Mouse (Mus musculus) liver, adult 2 months (tissue): ENCODE results near the gene Gpr37l1. TPM values are rescaled to one million over a fixed set of nuclear protein-coding genes. Genes with fewer than 3 reads are reported as not detected.

Source experiments
- DNase-seq: peaks from one replicate; pipeline ENCODE4 v3.0.0-alpha.2; 2011; ENCODE audit warnings: low read depth, low spot score; ENCODE audit errors: extremely low read depth
- H3K27ac ChIP-seq: fragments of 200-500 bp; replicated peaks from 2 replicates; pipeline ENCODE4 v1.5.1; 2012; ENCODE audit warnings: low read depth, mild to moderate bottlenecking, control low read depth, inconsistent platforms, low read length; ENCODE audit not compliant: insufficient read depth
- H3K27me3 ChIP-seq: fragments of 200-500 bp; 2 replicates; pipeline ENCODE4 v1.6.1; 2012; ENCODE audit warnings: mild to moderate bottlenecking, moderate library complexity, low read length, inconsistent platforms; ENCODE audit not compliant: control insufficient read depth, insufficient read depth
- H3K36me3 ChIP-seq: fragments of 200-500 bp; 2 replicates; pipeline ENCODE4 v1.6.1; 2012; ENCODE audit warnings: low read length, inconsistent platforms; ENCODE audit not compliant: control insufficient read depth, insufficient read depth
- H3K4me1 ChIP-seq: fragments of 200-500 bp; 2 replicates; pipeline ENCODE4 v1.6.1; 2011; ENCODE audit warnings: low read length; ENCODE audit not compliant: control insufficient read depth, insufficient read depth
- H3K4me3 ChIP-seq: fragments of 200-500 bp; 2 replicates; pipeline ENCODE4 v1.5.1; 2011; ENCODE audit warnings: low read depth, mild to moderate bottlenecking, control low read depth, low read length, moderate library complexity; ENCODE audit not compliant: insufficient read depth
- H3K79me2 ChIP-seq: fragments of 200-500 bp; 2 replicates; pipeline ENCODE4 v1.6.1; 2012; ENCODE audit warnings: inconsistent platforms, mild to moderate bottlenecking, low read length, moderate library complexity; ENCODE audit not compliant: control insufficient read depth, insufficient read depth
- H3K9ac ChIP-seq: fragments of 200-500 bp; 2 replicates; pipeline ENCODE4 v1.6.1; 2012; ENCODE audit warnings: low read depth, mild to moderate bottlenecking, control low read depth, inconsistent platforms, low read length
- CTCF ChIP-seq: fragments of 200-500 bp; IDR thresholded peaks from 2 replicates; pipeline ENCODE4 v1.5.1; 2011; ENCODE audit warnings: low read depth, low read length, control low read depth
- POLR2A ChIP-seq: fragments of 200-500 bp; IDR thresholded peaks from 2 replicates; pipeline ENCODE4 v1.6.1; 2011; ENCODE audit warnings: low read length, control low read depth; ENCODE audit not compliant: insufficient read depth; ENCODE audit errors: extremely low read depth
- WGBS: fragments of 180-500 bp; shearing (Covaris S2); methylation state at CpG from one replicate; pipeline ENCODE4 v1.1.7; 2018; 5-methylcytosine and 5-hydroxymethylcytosine counted together
- polyA plus RNA-seq: library from polyadenylated mRNA; depleted of rRNA; stranded (reverse); fragments of >200 nt; gene quantifications from 2 replicates; pipeline ENCODE4 v1.2.3, GENCODE M21; 2012
- total RNA-seq: library from RNA; depleted of rRNA; stranded (reverse); fragments of >200 nt; gene quantifications from 2 replicates; pipeline ENCODE4 v1.2.3, GENCODE M21; 2014

Gpr37l1 gene
- total and polyA plus RNA-seq, 2 experiments, result not detected

DNA sequence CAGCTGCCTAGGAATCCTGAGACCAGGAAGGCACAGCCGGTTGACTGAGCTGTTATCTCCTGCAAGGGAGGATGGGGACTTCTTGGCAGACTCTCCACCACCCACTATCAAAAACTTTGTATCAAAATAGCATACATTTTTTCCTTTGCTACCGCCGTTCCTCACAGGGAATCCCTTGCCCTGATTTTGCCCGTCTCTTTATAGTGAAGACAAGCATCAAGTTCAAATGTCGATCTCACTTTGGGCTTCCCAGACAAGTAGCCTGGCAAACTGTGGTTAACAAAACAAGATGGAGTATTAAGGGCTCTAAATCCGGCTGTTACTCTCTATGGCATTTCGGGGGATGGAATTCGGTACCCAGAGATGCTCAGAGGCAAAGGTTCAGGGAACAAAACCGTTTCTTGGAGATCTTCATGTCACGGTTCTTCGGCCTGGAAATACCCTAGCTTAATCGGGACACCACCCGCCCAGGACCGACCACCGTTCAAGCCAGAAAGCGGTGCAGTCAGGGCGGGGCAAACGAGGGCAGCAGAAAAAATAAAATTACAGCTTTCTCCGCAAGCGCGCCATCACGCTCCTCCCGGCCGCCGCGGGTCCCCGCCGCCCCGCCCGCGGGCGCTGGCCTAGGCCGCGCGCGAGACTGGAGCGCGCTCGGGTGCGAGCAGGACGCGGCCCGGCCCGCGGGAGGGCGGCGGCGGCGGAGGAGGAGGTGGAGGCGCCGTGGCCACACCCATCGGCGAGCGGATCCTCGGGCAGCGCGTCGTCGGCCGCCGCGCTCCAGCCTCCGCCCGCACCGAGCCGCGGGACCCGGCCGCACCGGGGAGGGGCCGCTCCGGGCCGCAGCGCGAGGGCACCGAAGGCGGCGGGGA is 21.2 kb downstream of the Gpr37l1 start, which contains the start of gene Arl8a:
Gene Arl8a, plus strand, starts transcription at position 748 of the 869 bp plus-strand sequence.
- Histone ChIP-seq H3K27me3 (no peaks in the 10 kb centered on the region), H3K36me3 (no peaks in the 10 kb centered on the region), H3K27ac (peak within 1 kb of the TSS; percentile 59), H3K9ac (peak within 1 kb of the TSS; percentile 89), H3K79me2 (peaks cover 11% of the 10 kb centered on the region; the same call in 1 of the 2 replicates), H3K4me1 (0 out of 2 replicates have a peak, but pooled peaks cover 5% of the 10 kb centered on the region), H3K4me3 (peak within 1 kb of the TSS; percentile 84)
- DNase-seq, result no peak
- no peak for TF ChIP-seq CTCF
- no peak for TF ChIP-seq POLR2A
- 6% methylated on average over 68 of the region's 78 CpGs for WGBS

DNA sequence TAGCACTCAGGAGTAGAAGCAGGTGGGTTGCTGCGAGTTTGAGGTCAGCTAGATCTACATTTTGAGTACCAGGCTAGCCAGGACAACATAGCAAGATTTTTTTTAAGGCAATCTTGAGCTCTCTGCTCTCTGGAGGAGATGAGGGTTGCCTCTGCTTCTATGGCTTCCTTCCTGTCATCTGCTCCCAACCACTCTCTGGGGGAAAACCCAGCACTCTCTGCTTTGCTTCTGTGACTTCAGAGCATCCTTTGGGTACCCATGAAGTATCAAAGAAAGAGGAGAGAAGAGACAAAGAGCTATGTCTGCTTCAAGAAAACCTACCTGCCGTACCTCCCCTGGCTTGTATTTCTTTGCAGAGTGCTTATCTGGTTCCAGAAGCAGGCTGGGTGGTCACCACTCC is 23.5 kb downstream of the Gpr37l1 start:
- H3K4me3 ChIP-seq, result no peak overlapping the region
- no peak overlapping the region for H3K27ac ChIP-seq
- no peaks in the 10 kb centered on the region for H3K27me3 ChIP-seq
- 93% methylated on average over 2 of the region's 2 CpGs for WGBS
- H3K4me1 ChIP-seq, result 0 out of 2 replicates have a peak, but pooled peaks cover 5% of the 10 kb centered on the region
- peaks cover 7% of the 10 kb centered on the region; the same call in 1 of the 2 replicates for H3K79me2 ChIP-seq
- no peak for DNase-seq
- H3K36me3 ChIP-seq, result no peaks in the 10 kb centered on the region
- TF ChIP-seq CTCF, result no peak
- no peak overlapping the region for H3K9ac ChIP-seq

DNA sequence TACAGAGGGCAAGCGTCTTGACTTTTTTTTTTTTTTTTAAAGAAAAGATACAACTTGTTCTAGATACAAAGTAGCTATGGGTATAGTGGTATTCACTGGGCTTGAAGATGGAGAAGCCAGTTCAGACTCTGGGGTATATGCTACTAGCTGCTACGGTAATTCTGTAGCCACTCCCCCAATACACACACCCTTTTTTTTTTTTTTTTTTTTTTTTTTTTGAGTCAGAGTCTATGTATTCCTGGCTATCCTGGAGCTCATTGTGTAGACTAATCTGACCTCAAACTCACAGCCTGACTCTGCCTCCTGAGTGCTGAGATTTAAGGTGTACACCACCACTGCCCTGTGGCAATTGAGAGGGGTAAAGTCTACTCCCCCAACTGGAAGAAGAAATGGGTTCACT is 25.0 kb downstream of the Gpr37l1 start:
- Histone ChIP-seq H3K27me3 (no peaks in the 10 kb centered on the region), H3K27ac (no peak overlapping the region), H3K4me3 (no peak overlapping the region), H3K36me3 (no peaks in the 10 kb centered on the region), H3K4me1 (0 out of 2 replicates have a peak, but pooled peaks cover under 1% of the 10 kb centered on the region), H3K9ac (no peak overlapping the region), H3K79me2 (peaks cover 7% of the 10 kb centered on the region; the same call in 1 of the 2 replicates)
- DNase-seq, result no peak
- TF ChIP-seq POLR2A (no peak), CTCF (no peak)
- WGBS, result 68% methylated on average over 2 of the region's 2 CpGs

DNA sequence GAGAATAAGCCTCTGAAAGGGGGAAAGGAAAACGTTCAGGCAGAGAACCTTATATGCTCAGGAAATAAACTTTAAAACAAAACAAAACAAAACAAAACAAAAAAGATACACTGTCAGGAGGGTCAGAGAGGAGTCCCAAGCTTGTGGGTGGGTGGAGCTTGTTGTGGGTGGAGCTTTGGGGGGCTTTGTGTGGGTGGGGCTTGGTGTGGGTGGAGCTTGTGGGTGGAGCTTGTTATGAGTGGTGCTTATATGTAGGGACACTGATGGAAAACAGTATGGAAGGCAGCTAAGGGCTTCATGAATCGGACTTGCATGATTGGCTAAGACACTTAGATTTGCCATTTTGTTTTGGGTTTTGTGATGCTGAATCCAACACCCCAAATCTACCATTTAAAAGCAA is 27.6 kb downstream of the Gpr37l1 start:
- no peak overlapping the region for H3K27ac ChIP-seq
- 65% methylated on average over 2 of the region's 2 CpGs for WGBS

DNA sequence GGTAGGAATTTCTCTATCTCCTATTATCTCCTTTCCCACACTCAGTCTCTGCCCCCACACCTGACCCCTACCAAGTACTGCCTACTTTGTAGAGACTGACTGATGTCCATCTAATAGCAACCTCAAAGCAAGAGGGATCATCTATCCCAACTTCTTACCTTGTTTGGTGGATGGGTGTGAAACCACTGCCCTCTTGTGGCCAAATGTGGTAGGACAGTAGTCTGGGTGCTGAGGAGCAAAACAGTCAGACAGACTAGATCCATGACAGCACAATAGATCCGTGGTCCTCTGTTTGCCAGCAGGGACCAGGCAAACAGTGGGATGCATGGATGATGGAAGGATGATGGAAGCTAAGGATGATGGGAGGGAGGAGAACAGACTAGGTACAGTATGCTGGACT is 31.0 kb downstream of the Gpr37l1 start:
- Histone ChIP-seq H3K79me2 (no peaks in the 10 kb centered on the region), H3K27me3 (no peaks in the 10 kb centered on the region), H3K27ac (no peak overlapping the region), H3K9ac (no peak overlapping the region), H3K4me3 (no peak overlapping the region), H3K4me1 (no peaks in the 10 kb centered on the region), H3K36me3 (no peaks in the 10 kb centered on the region)
- 3% methylated on average over 1 of the region's 1 CpGs for WGBS
- DNase-seq, result peak; percentile 60
- TF ChIP-seq POLR2A, result no peak
- peak; percentile 66; the same call in 1 of the 2 replicates for TF ChIP-seq CTCF

More for the DNA sequence above, 27.6 kb downstream of the Gpr37l1 start:
- Histone ChIP-seq H3K27me3 (no peaks in the 10 kb centered on the region), H3K4me3 (no peak overlapping the region), H3K36me3 (no peaks in the 10 kb centered on the region), H3K9ac (no peak overlapping the region), H3K79me2 (no peaks in the 10 kb centered on the region), H3K4me1 (no peaks in the 10 kb centered on the region)
- TF ChIP-seq CTCF, result no peak
- no peak for TF ChIP-seq POLR2A
- DNase-seq, result no peak
